Mouse (Mus musculus): ENCODE measurements around the gene Myo6. TPM values are rescaled to one million over a fixed set of nuclear protein-coding genes. Genes with fewer than 3 reads are reported as not detected.

Myo6 gene
- polyA plus RNA-seq (2015; fragmentation: Nextera tagmentation; extraction: Ambion mirVana), result 64.7 and 71.9 TPM in 2 replicates

DNA sequence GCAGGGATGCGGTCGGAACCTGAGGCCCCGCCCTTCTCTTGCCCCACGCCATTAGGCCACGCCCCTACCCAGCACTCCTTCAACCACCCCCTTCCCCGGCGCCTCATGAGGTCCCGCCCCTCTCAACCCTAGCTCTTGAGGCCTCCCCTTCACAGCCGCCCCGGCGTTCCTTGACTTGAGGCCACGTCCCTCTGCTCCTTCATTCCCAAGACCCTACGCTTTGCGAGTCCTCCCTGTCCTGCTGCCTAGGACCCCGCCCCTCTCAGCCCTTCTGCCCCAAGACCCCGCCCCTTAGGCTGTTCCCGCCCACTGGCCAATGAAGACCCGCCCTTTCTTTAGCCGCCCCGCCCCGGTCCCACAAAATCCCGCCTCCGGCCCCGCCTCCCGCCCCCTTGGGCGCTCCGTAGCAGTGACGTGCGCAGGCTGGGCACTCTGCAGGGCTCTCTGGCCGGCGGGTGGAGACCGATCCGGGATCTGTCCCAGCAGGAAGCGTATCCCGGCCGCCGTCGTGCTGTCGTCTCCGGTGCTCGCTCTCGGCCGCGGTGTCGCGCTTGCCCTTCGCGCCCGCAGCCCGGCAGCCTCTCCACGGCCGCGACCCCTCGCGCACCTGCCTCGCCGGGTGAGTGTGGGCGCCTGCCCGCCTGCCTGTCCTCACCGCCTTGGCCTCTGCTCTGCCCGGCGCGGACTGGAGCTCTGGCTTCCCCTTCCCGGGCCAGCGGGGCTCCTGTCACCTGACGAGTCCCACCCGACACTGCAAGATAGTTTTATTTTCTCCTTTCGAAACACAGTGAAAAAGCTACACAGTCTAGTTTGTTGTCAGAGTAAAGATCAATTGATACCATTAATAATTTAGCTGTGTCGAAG is at the start of gene Myo6:
Gene Myo6, plus strand, starts transcription at position 421 of the 864 bp plus-strand sequence.
- peak within 1 kb of the TSS; percentile 81 for H3K4me2 ChIP-seq (replicated peaks)
- peaks cover 7% of the 10 kb centered on the region for H3K4me1 ChIP-seq (replicated peaks)
- H3K36me3 ChIP-seq, result no peaks in the 10 kb centered on the region
- peak; percentile 97 for ATAC-seq
- peak within 1 kb of the TSS; percentile 91 for H3K9ac ChIP-seq
- H3K27me3 ChIP-seq (replicated peaks), result no peaks in the 10 kb centered on the region
- peak within 1 kb of the TSS; percentile 88 for H3K4me3 ChIP-seq (replicated peaks)
- H3K27ac ChIP-seq, result peak within 1 kb of the TSS; percentile 96
- H3K9me3 ChIP-seq, result no peaks in the 10 kb centered on the region
- under 1% methylated on average over 68 of the region's 69 CpGs for WGBS

DNA sequence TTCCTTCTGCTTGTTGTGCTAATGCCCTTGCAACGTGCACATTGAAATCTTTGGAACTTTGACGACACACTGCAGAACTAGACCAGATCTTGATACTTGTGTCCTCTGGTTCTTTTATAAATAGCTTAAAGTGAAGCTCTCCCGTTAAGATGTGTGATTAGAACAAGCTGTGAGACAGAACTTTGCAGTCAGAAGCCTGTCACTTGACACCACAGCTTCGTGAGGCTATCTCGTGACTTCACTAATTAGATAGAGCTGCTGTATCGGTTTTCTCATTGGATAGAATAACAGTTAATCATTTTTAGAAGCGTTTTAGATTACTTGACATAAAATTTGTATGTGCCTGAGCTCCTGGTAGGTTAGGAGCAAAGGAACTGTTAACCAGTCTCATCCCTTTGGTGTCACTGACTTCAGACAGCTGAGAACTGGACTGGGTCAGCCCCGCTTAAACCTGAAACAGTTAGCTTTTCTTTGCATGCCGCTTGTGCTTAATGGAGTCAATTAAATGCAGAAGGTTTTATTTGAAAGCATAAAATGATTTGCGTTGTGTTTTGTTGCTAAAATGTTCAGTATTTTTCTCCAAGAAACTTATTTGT is 18.7 kb upstream of the Myo6 start:
- H3K4me2 ChIP-seq (replicated peaks), result no peak overlapping the region
- no peaks in the 10 kb centered on the region for H3K9me3 ChIP-seq
- H3K36me3 ChIP-seq, result peaks cover 15% of the 10 kb centered on the region
- H3K4me3 ChIP-seq (replicated peaks), result no peak overlapping the region
- H3K9ac ChIP-seq, result no peak overlapping the region
- no peaks in the 10 kb centered on the region for H3K4me1 ChIP-seq (replicated peaks)
- H3K27me3 ChIP-seq (replicated peaks), result no peaks in the 10 kb centered on the region
- 80% methylated on average over 10 of the region's 10 CpGs for WGBS
- ATAC-seq, result no peak
- H3K27ac ChIP-seq, result no peak overlapping the region

DNA sequence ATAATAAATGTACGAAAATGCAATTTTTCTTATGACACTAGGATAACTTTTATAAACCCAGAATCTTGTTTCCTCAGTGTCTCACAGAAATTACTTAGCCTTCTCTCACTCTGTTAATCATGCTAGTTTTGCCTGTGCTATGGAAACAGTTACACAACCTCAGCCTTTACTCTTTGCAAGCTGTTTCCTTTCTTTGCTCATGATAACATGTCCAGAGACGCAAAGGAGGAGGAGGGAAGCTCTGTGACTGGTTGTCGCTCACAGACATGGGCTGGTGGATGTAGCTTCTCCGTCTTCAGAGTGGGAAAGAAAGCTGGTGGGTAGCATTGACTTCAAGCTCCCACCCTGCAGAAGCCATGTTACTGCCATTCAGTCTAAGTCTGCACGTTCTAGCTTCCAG is 15.2 kb upstream of the Myo6 start:
- Histone ChIP-seq H3K4me3 (replicated peaks) (no peak overlapping the region), H3K36me3 (no peaks in the 10 kb centered on the region), H3K4me1 (replicated peaks) (no peaks in the 10 kb centered on the region), H3K27ac (no peak overlapping the region), H3K9me3 (no peaks in the 10 kb centered on the region), H3K27me3 (replicated peaks) (no peaks in the 10 kb centered on the region), H3K4me2 (replicated peaks) (no peak overlapping the region), H3K9ac (no peak overlapping the region)
- WGBS, result 91% methylated on average over 5 of the region's 5 CpGs
- ATAC-seq, result no peak

DNA sequence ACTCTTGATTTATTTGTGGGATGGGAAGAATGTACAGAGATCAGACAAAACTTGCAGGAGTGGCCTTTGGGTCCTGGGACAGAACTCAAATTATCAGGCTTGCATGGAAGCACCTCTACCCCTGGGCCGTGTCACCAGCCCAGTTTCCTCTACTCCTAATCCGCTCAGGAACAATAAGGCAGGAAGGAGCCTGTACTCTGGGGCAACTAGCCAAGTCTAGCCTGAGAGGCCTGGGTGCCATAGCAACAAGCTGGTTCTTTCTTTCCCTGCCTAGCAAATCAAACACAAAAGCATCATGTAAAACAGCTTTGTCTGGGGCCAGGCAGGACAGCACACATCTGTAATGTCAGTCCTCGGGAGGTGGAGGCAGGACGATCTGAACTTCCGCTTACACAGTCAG is 9.6 kb upstream of the Myo6 start:
- ATAC-seq, result no peak
- Histone ChIP-seq H3K4me2 (replicated peaks) (no peak overlapping the region), H3K27me3 (replicated peaks) (no peaks in the 10 kb centered on the region), H3K4me1 (replicated peaks) (no peaks in the 10 kb centered on the region), H3K9ac (no peak overlapping the region), H3K27ac (no peak overlapping the region), H3K36me3 (no peaks in the 10 kb centered on the region), H3K9me3 (no peaks in the 10 kb centered on the region), H3K4me3 (replicated peaks) (no peak overlapping the region)
- 82% methylated on average over 5 of the region's 5 CpGs for WGBS

DNA sequence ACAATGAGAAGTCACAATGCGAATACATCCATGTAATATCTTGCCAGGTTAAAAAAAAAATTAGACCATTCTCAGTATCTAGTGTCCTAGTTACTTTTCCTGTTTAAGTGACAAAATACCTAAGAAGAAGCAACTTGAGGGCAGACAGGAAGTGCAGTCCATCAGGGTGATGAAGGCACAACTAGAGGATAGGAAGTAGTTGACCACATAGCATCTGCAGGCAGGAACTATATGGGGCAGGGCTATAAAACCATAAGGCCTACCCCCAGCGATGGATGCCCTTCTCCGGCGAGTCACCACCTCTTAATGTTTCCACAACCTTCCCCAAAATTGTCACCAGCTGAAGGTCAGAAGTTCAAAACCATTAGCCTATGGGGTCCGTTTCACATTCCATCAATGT is 8.1 kb upstream of the Myo6 start:
- 76% methylated on average over 5 of the region's 5 CpGs for WGBS
- H3K9ac ChIP-seq, result no peak overlapping the region

DNA sequence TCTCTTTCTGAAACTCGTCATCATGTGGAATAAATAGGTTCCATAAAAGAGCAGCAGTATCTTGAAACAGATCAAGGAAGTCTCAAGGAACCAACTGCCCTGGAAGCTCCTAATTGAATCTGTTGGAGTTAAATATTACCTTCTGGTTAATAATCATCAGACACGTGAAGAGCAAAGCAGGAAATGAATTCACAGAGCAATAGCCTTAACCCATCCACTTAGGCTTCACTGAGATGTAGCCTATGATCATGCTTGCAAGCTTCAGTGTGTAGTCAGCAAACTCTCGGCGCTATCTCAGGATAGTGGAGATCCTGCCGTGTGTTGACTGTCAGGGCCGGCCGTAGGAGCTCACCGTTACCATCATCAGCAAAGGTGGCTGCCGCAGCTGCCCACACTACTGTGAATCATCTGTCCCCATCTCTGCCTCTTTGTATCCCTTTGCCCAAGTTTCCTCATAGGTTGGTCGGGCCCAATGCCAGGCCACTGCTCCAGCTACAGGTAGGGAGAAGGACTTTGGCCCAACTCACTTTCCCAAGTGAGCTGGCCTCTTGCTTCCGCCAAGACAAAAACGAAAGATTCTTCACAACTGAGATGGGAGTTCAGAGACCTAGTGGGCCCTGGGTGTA is 6.9 kb upstream of the Myo6 start:
- H3K4me1 ChIP-seq (replicated peaks), result no peaks in the 10 kb centered on the region
- H3K27me3 ChIP-seq (replicated peaks), result no peaks in the 10 kb centered on the region
- no peaks in the 10 kb centered on the region for H3K36me3 ChIP-seq
- H3K27ac ChIP-seq, result peak overlapping the region; percentile 91
- peak; percentile 92 for ATAC-seq
- no peak overlapping the region for H3K9ac ChIP-seq
- WGBS, result 61% methylated on average over 12 of the region's 12 CpGs
- no peak overlapping the region; the same call in 1 of the 2 replicates for H3K4me3 ChIP-seq (replicated peaks)
- no peaks in the 10 kb centered on the region for H3K9me3 ChIP-seq
- peak overlapping the region; percentile 45 for H3K4me2 ChIP-seq (replicated peaks)

More for the DNA sequence above, 8.1 kb upstream of the Myo6 start:
- Histone ChIP-seq H3K27me3 (replicated peaks) (no peaks in the 10 kb centered on the region), H3K4me3 (replicated peaks) (no peak overlapping the region), H3K27ac (0 out of 2 replicates have a peak overlapping the region, but pooled peaks have one; percentile 68), H3K4me2 (replicated peaks) (no peak overlapping the region), H3K36me3 (no peaks in the 10 kb centered on the region), H3K9me3 (no peaks in the 10 kb centered on the region), H3K4me1 (replicated peaks) (no peaks in the 10 kb centered on the region)
- no peak for ATAC-seq

DNA sequence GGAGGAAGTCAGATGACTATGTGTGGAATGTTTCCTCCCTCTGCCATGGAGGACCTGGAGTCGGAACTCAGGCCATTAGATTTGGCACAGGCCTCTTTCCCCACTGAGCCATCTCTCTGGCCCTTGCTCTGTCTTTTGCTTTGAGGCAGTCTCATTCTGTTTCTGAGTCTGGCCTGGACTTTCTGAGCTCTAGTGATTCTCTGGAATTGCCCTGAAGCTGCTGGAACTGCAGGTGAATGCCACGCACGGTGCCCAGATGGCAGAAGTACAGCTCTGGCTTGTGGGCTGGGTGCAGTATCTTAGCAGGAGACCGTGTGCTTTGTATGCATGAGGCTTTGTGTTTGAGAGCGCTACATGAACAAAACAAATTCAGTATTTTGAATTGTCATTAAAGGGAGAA is 5.9 kb upstream of the Myo6 start:
- WGBS, result 82% methylated on average over 5 of the region's 5 CpGs
- H3K36me3 ChIP-seq, result no peaks in the 10 kb centered on the region
- H3K4me1 ChIP-seq (replicated peaks), result 0 out of 2 replicates have a peak, but pooled peaks cover under 1% of the 10 kb centered on the region
- no peaks in the 10 kb centered on the region for H3K9me3 ChIP-seq
- H3K4me2 ChIP-seq (replicated peaks), result 0 out of 2 replicates have a peak overlapping the region, but pooled peaks have one; percentile 6
- no peak overlapping the region for H3K9ac ChIP-seq
- ATAC-seq, result no peak
- no peaks in the 10 kb centered on the region for H3K27me3 ChIP-seq (replicated peaks)
- H3K4me3 ChIP-seq (replicated peaks), result no peak overlapping the region
- H3K27ac ChIP-seq, result peak overlapping the region; percentile 67

DNA sequence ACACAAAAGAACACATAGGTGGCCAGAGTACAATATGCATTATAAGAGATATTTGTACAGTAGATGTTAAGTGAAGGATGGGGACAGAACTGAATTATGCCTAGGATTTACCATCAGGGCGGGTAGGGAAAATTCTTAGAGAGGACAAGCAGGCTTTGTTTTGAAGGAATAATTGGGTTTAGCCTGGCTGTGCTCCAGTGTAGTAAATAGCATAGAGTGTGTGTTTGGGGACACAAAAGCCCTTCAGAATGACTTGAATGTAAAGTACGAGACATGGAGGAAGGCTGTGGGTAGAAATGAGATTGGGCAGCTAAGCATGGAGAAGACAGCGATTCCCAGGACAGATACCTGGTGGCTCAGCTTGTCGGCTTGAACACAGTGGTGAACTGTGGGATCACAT is 3.4 kb upstream of the Myo6 start:
- H3K4me1 ChIP-seq (replicated peaks), result 0 out of 2 replicates have a peak, but pooled peaks cover 5% of the 10 kb centered on the region
- no peak for ATAC-seq
- H3K27me3 ChIP-seq (replicated peaks), result no peaks in the 10 kb centered on the region
- H3K9ac ChIP-seq, result no peak overlapping the region
- no peaks in the 10 kb centered on the region for H3K9me3 ChIP-seq
- H3K36me3 ChIP-seq, result no peaks in the 10 kb centered on the region
- 79% methylated on average over 4 of the region's 4 CpGs for WGBS
- H3K4me2 ChIP-seq (replicated peaks), result no peak overlapping the region
- H3K27ac ChIP-seq, result no peak overlapping the region
- no peak overlapping the region for H3K4me3 ChIP-seq (replicated peaks)

DNA sequence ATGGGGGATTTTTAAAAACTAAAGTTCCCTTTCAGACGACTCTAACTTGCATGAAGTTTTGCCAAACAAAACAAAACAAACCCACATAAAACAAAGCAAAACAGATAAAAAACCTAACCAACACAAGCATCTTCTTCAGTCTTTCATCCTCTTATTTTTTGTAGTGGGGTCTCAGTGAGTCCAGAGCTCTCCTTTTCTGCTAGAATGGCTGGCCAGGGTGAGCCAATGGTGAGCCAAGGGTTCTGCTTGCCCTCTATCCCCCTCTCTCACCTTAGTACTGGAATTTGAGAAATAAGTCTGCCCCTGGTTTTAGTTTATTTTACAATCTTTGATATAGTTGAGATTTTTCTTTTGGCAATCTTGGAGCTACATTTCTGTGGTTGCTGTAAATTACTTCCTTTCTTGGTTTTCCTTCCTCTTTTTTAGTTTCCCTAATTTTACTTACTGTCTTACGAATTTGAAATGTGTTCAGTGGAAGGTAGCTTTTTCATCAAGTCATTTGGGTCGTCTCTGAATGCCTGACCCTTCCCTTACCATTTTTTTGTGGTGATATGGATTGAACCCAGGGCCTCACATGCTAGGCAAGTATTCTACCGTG is 1.6 kb upstream of the Myo6 start:
- Histone ChIP-seq H3K27me3 (replicated peaks) (no peaks in the 10 kb centered on the region), H3K27ac (no peak overlapping the region), H3K9ac (no peak overlapping the region), H3K36me3 (no peaks in the 10 kb centered on the region), H3K9me3 (no peaks in the 10 kb centered on the region), H3K4me2 (replicated peaks) (no peak overlapping the region), H3K4me3 (replicated peaks) (no peak overlapping the region), H3K4me1 (replicated peaks) (peaks cover 7% of the 10 kb centered on the region; the same call in 1 of the 2 replicates)
- no peak for ATAC-seq
- 76% methylated on average over 4 of the region's 4 CpGs for WGBS

DNA sequence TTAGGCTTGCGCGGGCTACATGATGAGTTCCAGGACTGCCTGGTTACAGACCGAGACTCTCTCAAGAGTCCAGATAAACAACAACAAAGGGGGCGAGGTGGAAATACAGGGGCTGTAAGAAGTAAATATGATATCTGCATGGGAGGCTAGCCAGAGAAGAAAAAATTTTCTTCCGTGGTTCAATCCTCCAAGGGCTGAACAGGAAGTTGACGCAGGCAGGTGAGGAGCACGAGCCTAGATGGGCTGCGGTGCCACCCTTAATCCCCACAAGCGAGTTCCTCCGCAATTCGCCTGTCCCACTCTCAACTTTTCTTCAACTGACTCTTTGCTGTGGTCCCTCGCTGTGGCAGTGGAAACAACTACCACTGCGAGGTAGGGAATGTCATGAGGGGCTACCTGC is 640 bp upstream of the Myo6 start:
- Histone ChIP-seq H3K4me2 (replicated peaks) (peak overlapping the region; percentile 81), H3K9ac (peak overlapping the region; percentile 91), H3K27me3 (replicated peaks) (no peaks in the 10 kb centered on the region), H3K27ac (peak overlapping the region; percentile 96), H3K9me3 (no peaks in the 10 kb centered on the region), H3K36me3 (no peaks in the 10 kb centered on the region), H3K4me3 (replicated peaks) (peak overlapping the region; percentile 88), H3K4me1 (replicated peaks) (peaks cover 7% of the 10 kb centered on the region; the same call in 1 of the 2 replicates)
- ATAC-seq, result peak; percentile 50; the same call in 1 of the 2 replicates
- WGBS, result 2% methylated on average over 13 of the region's 13 CpGs

DNA sequence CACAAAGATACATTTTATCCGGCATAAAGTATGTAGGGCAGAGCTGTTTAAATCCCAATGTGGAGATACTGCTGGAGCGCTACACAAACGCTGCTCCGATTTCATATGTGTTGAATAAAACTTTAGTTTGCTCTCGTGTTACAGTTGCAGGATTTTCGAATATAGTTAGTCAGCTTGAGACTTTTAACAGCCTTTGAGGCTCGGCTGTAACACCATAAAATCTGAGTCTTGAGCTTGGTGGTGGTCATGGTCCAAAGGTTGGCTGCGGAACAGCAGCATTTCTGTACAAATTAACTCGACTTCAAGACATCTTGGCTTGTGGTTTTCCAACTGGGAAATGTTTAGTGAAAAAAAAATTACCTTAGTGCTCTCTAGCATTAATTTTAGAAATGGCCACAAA is 859 bp downstream of the Myo6 start:
- Histone ChIP-seq H3K9ac (peak overlapping the region; percentile 37; the same call in 1 of the 2 replicates), H3K27ac (peak overlapping the region; percentile 72), H3K4me1 (replicated peaks) (peaks cover 7% of the 10 kb centered on the region), H3K36me3 (no peaks in the 10 kb centered on the region), H3K27me3 (replicated peaks) (no peaks in the 10 kb centered on the region), H3K4me3 (replicated peaks) (peak overlapping the region; percentile 88), H3K9me3 (no peaks in the 10 kb centered on the region), H3K4me2 (replicated peaks) (peak overlapping the region; percentile 81)
- 12% methylated on average over 9 of the region's 9 CpGs for WGBS
- ATAC-seq, result no peak

DNA sequence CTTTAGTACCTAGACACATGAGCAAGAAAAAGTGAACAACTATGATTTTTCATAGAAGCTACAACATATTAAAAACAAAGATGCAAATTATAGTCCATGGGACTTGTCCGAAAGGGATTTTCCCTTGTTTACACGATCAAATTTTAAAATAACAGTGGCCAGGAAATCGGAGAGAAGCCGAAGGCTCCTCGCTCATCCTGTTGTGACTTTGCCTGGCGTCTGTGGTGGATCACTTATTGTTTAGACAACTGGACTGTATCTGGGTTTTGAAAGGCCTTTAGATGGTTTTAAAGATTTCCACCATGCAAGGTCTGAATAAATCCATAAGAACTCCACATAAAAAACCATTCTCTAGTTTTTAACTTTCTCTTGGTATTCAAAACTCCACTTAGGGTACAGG is 1.6 kb downstream of the Myo6 start:
- no peak for ATAC-seq
- H3K9ac ChIP-seq, result no peak overlapping the region
- WGBS, result 17% methylated on average over 6 of the region's 6 CpGs

More for the DNA sequence above, 1.6 kb downstream of the Myo6 start:
- no peaks in the 10 kb centered on the region for H3K9me3 ChIP-seq
- H3K4me2 ChIP-seq (replicated peaks), result peak overlapping the region; percentile 81
- H3K36me3 ChIP-seq, result no peaks in the 10 kb centered on the region
- H3K4me1 ChIP-seq (replicated peaks), result peaks cover 7% of the 10 kb centered on the region
- H3K4me3 ChIP-seq (replicated peaks), result peak overlapping the region; percentile 88
- no peaks in the 10 kb centered on the region for H3K27me3 ChIP-seq (replicated peaks)
- H3K27ac ChIP-seq, result peak overlapping the region; percentile 38
